Mouse (Mus musculus): ENCODE measurements at regions not wholly inside any gene's neighbourhood (a gene's known extent, or its start where the extent isn't known, plus 50 kb on each side); places are given as distances from the start of the nearest gene placed in this dataset.

DNA sequence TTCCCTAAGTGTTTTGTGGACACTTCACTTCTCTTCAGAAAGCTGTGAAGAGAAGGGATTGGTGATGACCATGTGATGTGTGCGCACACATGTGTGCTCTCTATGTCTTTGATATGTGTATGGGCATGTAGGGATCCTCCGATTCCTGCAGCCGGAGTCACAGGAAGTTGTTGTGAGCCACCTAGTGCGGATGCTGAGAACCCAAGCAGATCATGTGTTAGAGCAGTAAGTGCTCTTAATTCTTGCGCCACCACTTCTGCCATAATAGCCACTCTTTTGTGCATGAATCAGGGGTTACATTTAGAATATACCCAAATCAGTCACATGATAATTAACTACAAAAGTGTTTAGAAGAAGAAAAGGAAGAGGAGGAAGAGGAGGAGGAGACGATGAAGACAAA, 170.7 kb downstream of the Tmem26 start:
- ATAC-seq (ENCODE audit: extremely low read depth, insufficient number of reproducible peaks, low FRiP score, poor library complexity, severe bottlenecking) (no peak), DNase-seq (ENCODE audit: low spot score) (no peak)
- TF ChIP-seq CTCF (IDR thresholded peaks at IDR 0.05; ENCODE audit: low read depth, low read length) (no peak), GATA2 (IDR thresholded peaks at IDR 0.05; ENCODE audit: borderline replicate concordance, low read depth, low read length) (no peak), GATA1 (IDR thresholded peaks at IDR 0.05; ENCODE audit: borderline replicate concordance, low read length) (no peak), TAL1 (conservative IDR thresholded peaks at IDR 0.05; ENCODE audit: low read depth, low read length) (no peak), POLR2AphosphoS5 (IDR thresholded peaks at IDR 0.05; ENCODE audit: insufficient replicate concordance, low read depth, low read length) (no peak)
- Histone ChIP-seq H3K9me3 (replicated peaks) (peaks cover 60% of the 10 kb centered on the region), H3K4me1 (ENCODE audit: insufficient read depth, low read depth, low read length) (no peaks in the 10 kb centered on the region), H3K36me3 (replicated peaks) (no peaks in the 10 kb centered on the region), H3K4me3 (ENCODE audit: low read depth, low read length) (no peak overlapping the region), H3K27me3 (ENCODE audit: insufficient read depth, low read length) (no peaks in the 10 kb centered on the region)

DNA sequence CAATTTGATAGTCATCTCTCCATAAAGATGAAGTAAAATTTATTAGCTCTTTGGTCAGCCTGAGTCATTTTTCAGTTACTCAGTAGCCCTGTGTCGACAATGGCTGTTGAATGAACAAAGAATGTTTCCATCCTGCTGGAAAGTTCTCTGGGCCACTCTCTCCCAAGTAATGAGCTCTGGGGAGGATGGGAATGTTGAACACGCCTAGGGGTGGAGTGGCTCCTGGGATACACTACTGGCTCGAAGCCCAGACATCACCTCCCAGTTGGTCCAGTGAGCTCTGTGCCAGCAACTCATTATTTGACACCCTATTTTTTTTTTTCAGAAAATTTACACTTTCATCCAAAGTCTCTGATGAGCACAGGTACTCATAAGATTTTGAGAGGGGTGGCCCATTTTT, 174.1 kb downstream of the Tmem26 start:
- Histone ChIP-seq H3K4me3 (ENCODE audit: low read depth, low read length) (no peak overlapping the region), H3K36me3 (replicated peaks) (no peaks in the 10 kb centered on the region), H3K4me1 (ENCODE audit: insufficient read depth, low read depth, low read length) (no peaks in the 10 kb centered on the region), H3K27me3 (ENCODE audit: insufficient read depth, low read length) (no peaks in the 10 kb centered on the region), H3K9me3 (replicated peaks) (peaks cover 56% of the 10 kb centered on the region)
- DNase-seq (ENCODE audit: low spot score) = no peak
- no peak for ATAC-seq (ENCODE audit: extremely low read depth, insufficient number of reproducible peaks, low FRiP score, poor library complexity, severe bottlenecking)
- TF ChIP-seq TAL1 (conservative IDR thresholded peaks at IDR 0.05; ENCODE audit: low read depth, low read length) (no peak), POLR2AphosphoS5 (IDR thresholded peaks at IDR 0.05; ENCODE audit: insufficient replicate concordance, low read depth, low read length) (no peak), GATA1 (IDR thresholded peaks at IDR 0.05; ENCODE audit: borderline replicate concordance, low read length) (no peak), CTCF (IDR thresholded peaks at IDR 0.05; ENCODE audit: low read depth, low read length) (no peak), GATA2 (IDR thresholded peaks at IDR 0.05; ENCODE audit: borderline replicate concordance, low read depth, low read length) (no peak)

DNA sequence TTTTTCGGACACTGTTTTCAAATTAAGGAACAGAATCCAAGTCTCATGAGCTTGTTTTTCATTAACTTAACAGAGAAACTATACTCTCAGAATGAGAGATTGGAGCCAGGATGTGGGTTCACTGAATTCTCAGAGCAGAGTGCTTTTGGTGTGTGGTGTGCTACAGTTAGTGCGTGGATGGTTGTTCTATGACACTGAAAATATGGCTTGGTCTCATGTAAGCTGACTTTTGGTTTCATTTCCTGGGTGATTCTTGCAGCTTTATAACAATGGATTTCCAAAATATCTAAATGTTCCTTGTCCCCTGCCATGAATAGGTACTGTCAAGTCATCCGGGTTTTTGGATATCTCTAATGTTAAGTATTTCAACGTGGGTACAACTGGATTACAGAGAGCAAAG, 177.7 kb downstream of the Tmem26 start:
- Histone ChIP-seq H3K4me1 (ENCODE audit: insufficient read depth, low read depth, low read length) (no peaks in the 10 kb centered on the region), H3K27me3 (ENCODE audit: insufficient read depth, low read length) (no peaks in the 10 kb centered on the region), H3K9me3 (replicated peaks) (peaks cover 55% of the 10 kb centered on the region), H3K36me3 (replicated peaks) (no peaks in the 10 kb centered on the region), H3K4me3 (ENCODE audit: low read depth, low read length) (no peak overlapping the region)
- ATAC-seq (ENCODE audit: extremely low read depth, insufficient number of reproducible peaks, low FRiP score, poor library complexity, severe bottlenecking) = no peak
- DNase-seq (ENCODE audit: low spot score) = no peak
- TF ChIP-seq GATA2 (IDR thresholded peaks at IDR 0.05; ENCODE audit: borderline replicate concordance, low read depth, low read length) = no peak
- no peak for TF ChIP-seq CTCF (IDR thresholded peaks at IDR 0.05; ENCODE audit: low read depth, low read length)
- no peak for TF ChIP-seq TAL1 (conservative IDR thresholded peaks at IDR 0.05; ENCODE audit: low read depth, low read length)
- TF ChIP-seq GATA1 (IDR thresholded peaks at IDR 0.05; ENCODE audit: borderline replicate concordance, low read length) = no peak
- TF ChIP-seq POLR2AphosphoS5 (IDR thresholded peaks at IDR 0.05; ENCODE audit: insufficient replicate concordance, low read depth, low read length) = no peak

DNA sequence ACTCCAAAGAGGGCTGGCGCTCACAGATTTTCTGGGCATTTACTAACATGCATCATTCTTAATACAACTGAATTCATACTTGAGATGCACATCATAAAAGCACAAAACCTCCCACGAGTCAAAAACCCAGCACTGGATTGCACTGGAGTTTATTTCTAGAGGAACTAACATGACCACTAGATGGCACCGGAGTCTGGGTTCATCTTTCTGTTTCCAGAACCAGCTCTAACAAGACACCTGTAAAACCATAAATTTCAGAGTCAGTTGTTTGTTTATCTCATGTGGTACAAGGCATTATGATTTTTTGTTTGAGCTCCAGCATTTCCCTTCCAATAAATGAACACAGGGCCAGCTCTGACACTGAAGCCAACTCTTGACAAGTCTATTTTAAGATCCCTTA, 179.2 kb downstream of the Tmem26 start:
- TF ChIP-seq POLR2AphosphoS5 (IDR thresholded peaks at IDR 0.05; ENCODE audit: insufficient replicate concordance, low read depth, low read length) = no peak
- TF ChIP-seq TAL1 (conservative IDR thresholded peaks at IDR 0.05; ENCODE audit: low read depth, low read length) = no peak
- TF ChIP-seq CTCF (IDR thresholded peaks at IDR 0.05; ENCODE audit: low read depth, low read length) = no peak
- TF ChIP-seq GATA1 (IDR thresholded peaks at IDR 0.05; ENCODE audit: borderline replicate concordance, low read length) = no peak
- TF ChIP-seq GATA2 (IDR thresholded peaks at IDR 0.05; ENCODE audit: borderline replicate concordance, low read depth, low read length) = no peak
- H3K4me1 ChIP-seq (ENCODE audit: insufficient read depth, low read depth, low read length) = no peaks in the 10 kb centered on the region
- H3K27me3 ChIP-seq (ENCODE audit: insufficient read depth, low read length) = no peaks in the 10 kb centered on the region
- ATAC-seq (ENCODE audit: extremely low read depth, insufficient number of reproducible peaks, low FRiP score, poor library complexity, severe bottlenecking) (no peak), DNase-seq (ENCODE audit: low spot score) (no peak)
- no peaks in the 10 kb centered on the region for H3K36me3 ChIP-seq (replicated peaks)
- no peak overlapping the region for H3K4me3 ChIP-seq (ENCODE audit: low read depth, low read length)
- H3K9me3 ChIP-seq (replicated peaks) = peaks cover 54% of the 10 kb centered on the region

DNA sequence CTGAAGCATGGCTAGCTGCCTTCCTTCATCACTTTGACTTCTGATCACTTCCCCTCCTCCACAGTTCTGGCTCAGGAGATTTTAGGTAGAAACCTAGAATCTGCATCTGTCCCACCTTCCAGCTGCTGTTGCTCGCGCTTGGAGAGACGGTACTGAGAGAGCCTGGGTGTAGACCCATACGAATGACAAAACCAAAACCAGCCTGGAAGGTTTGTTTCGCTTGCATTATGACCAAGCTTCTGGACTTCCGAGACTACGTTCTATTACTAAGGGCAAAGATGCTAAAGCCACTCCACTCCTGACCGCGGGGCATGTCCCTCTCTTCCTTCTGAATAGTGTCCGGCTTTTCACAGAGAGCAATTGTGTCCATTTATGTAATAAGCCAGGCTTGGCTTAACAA, 180.9 kb downstream of the Tmem26 start:
- Histone ChIP-seq H3K4me3 (ENCODE audit: low read depth, low read length) (no peak overlapping the region), H3K4me1 (ENCODE audit: insufficient read depth, low read depth, low read length) (no peaks in the 10 kb centered on the region), H3K27me3 (ENCODE audit: insufficient read depth, low read length) (no peaks in the 10 kb centered on the region), H3K36me3 (replicated peaks) (no peaks in the 10 kb centered on the region), H3K9me3 (replicated peaks) (peaks cover 51% of the 10 kb centered on the region)
- ATAC-seq (ENCODE audit: extremely low read depth, insufficient number of reproducible peaks, low FRiP score, poor library complexity, severe bottlenecking) (no peak), DNase-seq (ENCODE audit: low spot score) (no peak)
- TF ChIP-seq GATA1 (IDR thresholded peaks at IDR 0.05; ENCODE audit: borderline replicate concordance, low read length) (no peak), CTCF (IDR thresholded peaks at IDR 0.05; ENCODE audit: low read depth, low read length) (no peak), GATA2 (IDR thresholded peaks at IDR 0.05; ENCODE audit: borderline replicate concordance, low read depth, low read length) (no peak)

DNA sequence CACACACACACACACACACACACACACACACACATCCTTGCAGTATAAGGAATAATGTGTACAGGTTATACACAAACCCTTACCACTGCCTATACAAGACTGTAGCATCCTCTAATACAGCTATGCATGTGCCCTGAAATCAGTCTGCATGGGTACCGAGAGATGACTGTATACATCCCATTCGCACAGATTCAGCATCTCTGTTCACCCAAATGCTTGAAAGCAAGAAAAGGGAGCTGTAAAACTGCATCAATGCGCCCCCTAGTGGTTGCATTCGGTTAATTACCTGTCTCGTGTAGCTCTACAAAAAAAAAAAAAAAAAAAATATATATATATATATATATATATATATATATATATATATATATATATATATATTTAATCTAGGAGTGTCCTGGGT, 184.8 kb downstream of the Tmem26 start:
- no peaks in the 10 kb centered on the region for H3K4me1 ChIP-seq (ENCODE audit: insufficient read depth, low read depth, low read length)
- ATAC-seq (ENCODE audit: extremely low read depth, insufficient number of reproducible peaks, low FRiP score, poor library complexity, severe bottlenecking) = no peak
- TF ChIP-seq CTCF (IDR thresholded peaks at IDR 0.05; ENCODE audit: low read depth, low read length) = no peak
- TF ChIP-seq GATA2 (IDR thresholded peaks at IDR 0.05; ENCODE audit: borderline replicate concordance, low read depth, low read length) = no peak
- TF ChIP-seq TAL1 (conservative IDR thresholded peaks at IDR 0.05; ENCODE audit: low read depth, low read length) = no peak
- TF ChIP-seq GATA1 (IDR thresholded peaks at IDR 0.05; ENCODE audit: borderline replicate concordance, low read length) = no peak
- no peak for TF ChIP-seq POLR2AphosphoS5 (IDR thresholded peaks at IDR 0.05; ENCODE audit: insufficient replicate concordance, low read depth, low read length)

DNA sequence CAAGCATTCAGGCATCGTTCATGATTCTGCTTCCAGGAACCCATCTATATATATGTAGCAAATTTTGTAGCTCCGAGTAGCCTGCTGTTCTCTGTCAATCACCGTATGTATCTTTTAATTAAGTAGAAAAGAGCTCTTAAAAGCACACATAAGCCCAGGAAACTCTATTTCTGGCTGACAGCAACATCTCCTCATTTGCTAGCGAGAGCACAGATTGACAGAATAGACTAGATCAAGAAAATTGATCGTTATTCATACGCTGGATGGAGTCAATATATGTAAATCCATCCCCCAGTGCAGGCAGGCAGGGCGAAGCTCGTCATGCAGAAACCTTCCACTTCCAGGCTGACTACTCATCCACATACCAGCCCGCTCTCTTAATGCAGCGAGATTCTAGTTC, 185.6 kb downstream of the Tmem26 start:
- Histone ChIP-seq H3K9me3 (replicated peaks) (peaks cover 40% of the 10 kb centered on the region), H3K4me1 (ENCODE audit: insufficient read depth, low read depth, low read length) (no peaks in the 10 kb centered on the region), H3K27me3 (ENCODE audit: insufficient read depth, low read length) (no peaks in the 10 kb centered on the region), H3K36me3 (replicated peaks) (no peaks in the 10 kb centered on the region), H3K4me3 (ENCODE audit: low read depth, low read length) (no peak overlapping the region)
- no peak for ATAC-seq (ENCODE audit: extremely low read depth, insufficient number of reproducible peaks, low FRiP score, poor library complexity, severe bottlenecking)
- TF ChIP-seq GATA2 (IDR thresholded peaks at IDR 0.05; ENCODE audit: borderline replicate concordance, low read depth, low read length) = no peak
- no peak for TF ChIP-seq TAL1 (conservative IDR thresholded peaks at IDR 0.05; ENCODE audit: low read depth, low read length)
- no peak for TF ChIP-seq CTCF (IDR thresholded peaks at IDR 0.05; ENCODE audit: low read depth, low read length)
- no peak for TF ChIP-seq GATA1 (IDR thresholded peaks at IDR 0.05; ENCODE audit: borderline replicate concordance, low read length)
- TF ChIP-seq POLR2AphosphoS5 (IDR thresholded peaks at IDR 0.05; ENCODE audit: insufficient replicate concordance, low read depth, low read length) = no peak
- no peak for DNase-seq (ENCODE audit: low spot score)

More for the DNA sequence above, 184.8 kb downstream of the Tmem26 start:
- no peak for DNase-seq (ENCODE audit: low spot score)
- H3K36me3 ChIP-seq (replicated peaks) = no peaks in the 10 kb centered on the region
- no peaks in the 10 kb centered on the region for H3K27me3 ChIP-seq (ENCODE audit: insufficient read depth, low read length)
- H3K9me3 ChIP-seq (replicated peaks) = peaks cover 43% of the 10 kb centered on the region
- H3K4me3 ChIP-seq (ENCODE audit: low read depth, low read length) = no peak overlapping the region

Measured in G1E (cell line).